Mouse (Mus musculus) bone marrow macrophage, adult 2 months (primary cell): ENCODE results near the gene Aff2. TPM values are rescaled to one million over a fixed set of nuclear protein-coding genes. Genes with fewer than 3 reads are reported as not detected.

Source experiments
- H3K27ac ChIP-seq: 2 replicates; pipeline ENCODE4 v1.5.1; 2012; ENCODE audit warnings: low read depth, low read length; ENCODE audit not compliant: insufficient read depth
- H3K4me1 ChIP-seq: 2 replicates; pipeline ENCODE4 v1.6.1; 2012; ENCODE audit warnings: low read length; ENCODE audit not compliant: control insufficient read depth, insufficient read depth
- H3K4me3 ChIP-seq: 2 replicates; pipeline ENCODE4 v1.5.1; 2012; ENCODE audit warnings: mild to moderate bottlenecking, low read length, moderate library complexity; ENCODE audit not compliant: insufficient read depth
- CTCF ChIP-seq: IDR thresholded peaks from 2 replicates; pipeline ENCODE4 v1.5.1; 2012; ENCODE audit warnings: low read depth, mild to moderate bottlenecking, low read length, moderate library complexity
- POLR2A ChIP-seq: IDR thresholded peaks from 2 replicates; pipeline ENCODE4 v1.6.1; 2012; ENCODE audit warnings: mild to moderate bottlenecking, low read depth, low read length, borderline replicate concordance
- polyA plus RNA-seq: library from polyadenylated mRNA; stranded (reverse); fragments of >200 nt; gene quantifications from 2 replicates; pipeline ENCODE4 v1.2.4, GENCODE M21; 2012; ENCODE audit not compliant: missing spikeins, insufficient read depth, insufficient read length

Aff2 gene
- polyA plus RNA-seq, 1 experiment, result not detected

GRCm38 (mm10) chrX:69675691-69676090 lies 315.6 kb downstream of the Aff2 start:
- Histone ChIP-seq H3K4me3 (no peak overlapping the region), H3K27ac (no peak overlapping the region), H3K4me1 (no peaks in the 10 kb centered on the region)
- TF ChIP-seq CTCF, result no peak
- TF ChIP-seq POLR2A, result no peak

DNA sequence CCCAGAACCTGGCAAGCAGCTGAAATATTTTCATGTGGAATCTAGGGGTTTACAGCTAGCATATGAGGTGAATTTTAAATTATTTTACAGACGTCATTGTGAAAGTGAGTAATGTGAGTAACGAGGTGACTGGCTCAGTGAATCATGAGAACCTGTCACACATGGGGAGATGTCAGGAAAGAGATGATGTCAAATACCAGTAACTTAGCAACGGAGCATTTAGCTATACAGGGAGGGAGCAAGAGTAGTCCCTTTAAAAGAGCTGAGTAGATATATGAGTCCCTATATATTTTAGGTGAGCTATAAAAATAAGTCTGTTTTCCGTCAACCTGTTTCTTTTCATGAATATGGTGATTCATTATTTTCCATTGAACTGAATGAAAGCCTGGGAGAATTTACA lies 338.7 kb downstream of the Aff2 start:
- Histone ChIP-seq H3K4me1 (no peaks in the 10 kb centered on the region), H3K4me3 (no peak overlapping the region), H3K27ac (no peak overlapping the region)
- TF ChIP-seq CTCF (no peak), POLR2A (no peak)

DNA sequence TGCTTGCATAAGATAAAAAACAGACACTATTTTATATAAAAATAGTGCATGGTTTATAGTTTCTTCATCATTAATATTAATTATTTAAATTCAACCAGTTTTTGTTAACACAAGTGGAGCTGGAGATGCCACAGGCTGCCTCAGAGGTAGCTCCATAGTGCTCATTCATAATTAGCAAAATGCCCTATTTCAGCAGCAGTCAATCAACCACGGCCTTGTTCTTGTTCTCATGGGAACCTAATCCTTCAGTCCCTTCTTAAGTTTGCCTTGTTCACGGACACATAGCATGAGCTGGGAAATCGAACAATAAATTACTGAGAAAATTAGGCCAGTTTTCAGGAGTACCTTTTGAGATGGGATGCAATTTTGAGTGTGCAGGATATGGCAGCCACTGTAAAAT lies 378.9 kb downstream of the Aff2 start:
- TF ChIP-seq CTCF (no peak), POLR2A (no peak)
- Histone ChIP-seq H3K4me3 (no peak overlapping the region), H3K4me1 (no peaks in the 10 kb centered on the region), H3K27ac (no peak overlapping the region)

GRCm38 (mm10) chrX:69744962-69745597 lies 385.0 kb downstream of the Aff2 start:
- TF ChIP-seq CTCF, result no peak
- no peak for TF ChIP-seq POLR2A
- Histone ChIP-seq H3K4me1 (no peaks in the 10 kb centered on the region), H3K27ac (no peak overlapping the region), H3K4me3 (no peak overlapping the region)

DNA sequence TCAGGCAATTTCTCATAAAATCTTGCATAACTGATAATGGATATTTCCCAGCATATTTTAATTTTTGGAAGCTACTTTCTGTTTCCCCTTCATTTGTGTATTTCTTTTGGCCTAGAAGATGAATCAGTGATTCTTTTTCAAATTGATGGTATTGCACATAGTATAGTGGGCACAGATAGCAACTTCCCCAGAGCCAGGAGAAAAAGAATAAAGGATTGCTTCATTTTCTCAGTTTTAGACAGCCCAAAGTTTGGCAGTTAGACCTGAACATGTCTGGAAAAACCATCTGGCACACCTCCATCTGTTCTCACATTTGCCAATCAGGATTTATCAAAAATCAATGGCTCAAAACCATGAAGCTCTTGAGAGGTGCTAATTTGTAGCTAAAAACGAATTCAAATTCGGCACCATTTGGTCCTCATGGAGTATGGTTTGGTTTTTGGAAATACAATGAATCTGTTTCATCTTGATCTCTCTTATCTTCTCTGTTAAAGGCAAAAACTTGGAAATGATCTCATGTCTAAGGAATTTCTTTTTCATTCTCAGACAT lies 441.9 kb downstream of the Aff2 start:
- no peak overlapping the region for H3K4me3 ChIP-seq
- no peak for TF ChIP-seq CTCF
- TF ChIP-seq POLR2A, result no peak
- H3K27ac ChIP-seq, result no peak overlapping the region
- no peaks in the 10 kb centered on the region for H3K4me1 ChIP-seq

DNA sequence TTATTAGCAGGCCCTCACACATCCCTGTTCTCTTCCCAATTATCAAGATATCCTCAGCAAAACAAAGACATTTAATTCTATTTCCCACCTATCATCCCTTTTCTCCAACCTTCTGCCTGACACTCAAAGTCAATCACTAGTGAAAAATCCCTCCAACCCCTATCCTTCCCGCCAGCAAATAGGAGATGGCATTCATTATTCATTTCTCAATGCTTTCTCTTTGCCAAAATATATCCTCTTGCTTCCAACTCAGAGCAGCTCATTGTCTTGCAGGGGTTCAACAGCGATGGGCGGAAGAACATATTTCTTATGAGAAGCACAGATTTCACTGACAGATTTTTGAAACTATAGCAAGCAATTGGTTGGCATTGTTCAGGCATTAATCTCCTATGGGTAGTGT lies 442.4 kb downstream of the Aff2 start:
- no peak for TF ChIP-seq POLR2A
- TF ChIP-seq CTCF, result no peak
- H3K27ac ChIP-seq, result no peak overlapping the region
- H3K4me3 ChIP-seq, result no peak overlapping the region

GRCm38 (mm10) chrX:69811798-69812197 lies 451.7 kb downstream of the Aff2 start:
- Histone ChIP-seq H3K27ac (no peak overlapping the region), H3K4me3 (no peak overlapping the region), H3K4me1 (no peaks in the 10 kb centered on the region)
- no peak for TF ChIP-seq POLR2A
- TF ChIP-seq CTCF, result no peak

More for the DNA sequence above, 442.4 kb downstream of the Aff2 start:
- no peaks in the 10 kb centered on the region for H3K4me1 ChIP-seq

DNA sequence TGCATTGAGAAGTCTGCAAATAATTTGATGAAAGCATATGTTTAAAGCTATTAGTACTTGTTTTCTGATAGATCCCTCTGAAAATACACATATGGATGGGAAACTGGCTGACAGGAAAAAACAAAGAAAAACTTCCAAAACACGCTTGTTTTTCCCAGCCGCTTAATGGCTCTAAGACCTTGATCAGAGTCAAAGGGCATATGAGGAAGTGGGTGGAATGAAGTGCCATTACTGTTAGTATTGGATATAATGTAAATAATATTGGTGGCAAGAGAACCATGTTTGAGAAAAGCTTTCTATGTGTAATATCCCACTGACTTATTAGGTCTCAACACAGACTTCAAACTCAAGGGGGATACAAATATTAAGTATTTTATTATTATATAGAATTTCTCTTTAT lies 455.0 kb downstream of the Aff2 start:
- no peak overlapping the region for H3K27ac ChIP-seq

GRCm38 (mm10) chrX:69817679-69818078 lies 457.6 kb downstream of the Aff2 start:
- Histone ChIP-seq H3K27ac (no peak overlapping the region), H3K4me3 (no peak overlapping the region), H3K4me1 (no peaks in the 10 kb centered on the region)
- TF ChIP-seq POLR2A (no peak), CTCF (no peak)

More for the DNA sequence above, 455.0 kb downstream of the Aff2 start:
- TF ChIP-seq POLR2A (no peak), CTCF (no peak)
- H3K4me3 ChIP-seq, result no peak overlapping the region
- no peaks in the 10 kb centered on the region for H3K4me1 ChIP-seq

- Histone ChIP-seq H3K4me3 (no peak overlapping the region), H3K4me1 (no peaks in the 10 kb centered on the region), H3K27ac (no peak overlapping the region)
- TF ChIP-seq CTCF, result no peak
- no peak for TF ChIP-seq POLR2A
These were observed 458.1 kb downstream of the Aff2 start for GRCm38 (mm10) chrX:69818188-69818587.

DNA sequence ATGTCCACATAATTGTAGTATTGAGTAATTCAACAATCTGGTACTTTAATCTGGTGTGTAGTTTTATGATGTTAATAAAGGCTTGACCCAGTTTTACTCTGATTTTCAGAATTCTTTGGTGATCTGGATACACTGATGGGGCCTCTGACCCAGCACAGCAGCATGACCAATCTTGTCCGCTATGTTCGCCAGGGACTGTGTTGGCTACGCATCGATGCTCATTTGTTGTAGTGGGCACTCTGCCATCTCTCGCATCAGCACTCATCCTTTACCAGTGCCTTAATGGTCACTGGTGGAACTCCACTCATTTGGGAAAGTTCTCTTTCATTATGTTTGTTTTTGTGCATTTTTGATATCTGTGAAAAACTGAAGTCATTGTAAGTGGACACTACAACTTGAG lies 507.5 kb downstream of the Aff2 start:
- Histone ChIP-seq H3K27ac (no peak overlapping the region), H3K4me3 (no peak overlapping the region), H3K4me1 (no peaks in the 10 kb centered on the region)
- TF ChIP-seq POLR2A (no peak), CTCF (no peak)
